Mouse (Mus musculus): ENCODE data around the gene Epn3. TPM values are rescaled to one million over a fixed set of nuclear protein-coding genes. Genes with fewer than 3 reads are reported as not detected.

Gene Epn3
- polyA plus RNA-seq, 1 experiment: 0.05 TPM

DNA sequence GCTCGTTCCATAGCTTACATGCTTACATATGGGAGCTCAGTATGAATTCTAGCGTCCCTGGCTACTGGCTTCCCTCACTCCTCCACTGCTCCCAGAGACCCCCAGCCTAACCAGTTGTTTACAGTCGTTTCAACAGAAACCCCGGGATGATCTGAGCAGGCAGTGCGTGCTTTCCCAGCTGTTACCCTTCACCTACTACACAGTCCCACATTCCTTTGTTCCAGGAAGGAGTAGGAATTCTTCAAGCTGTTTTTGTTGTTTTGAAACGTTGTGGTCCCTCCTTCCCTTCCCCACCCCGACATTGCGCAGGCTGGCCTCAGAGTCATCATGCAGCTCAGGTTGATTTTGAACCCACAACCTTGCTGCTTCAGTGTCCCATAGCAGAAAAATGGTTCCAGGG, 588 bp upstream of the Epn3 start:
- TF ChIP-seq CEBPB (IDR thresholded peaks at IDR 0.05; ENCODE audit: insufficient read depth, poor library complexity, severe bottlenecking): no peak
- TF ChIP-seq TCF3 (IDR thresholded peaks at IDR 0.05; ENCODE audit: insufficient read length, low read depth): no peak
- TF ChIP-seq SRF (IDR thresholded peaks at IDR 0.05; ENCODE audit: control insufficient read depth, insufficient read length, low read depth): no peak
- H3K36me3 ChIP-seq (ENCODE audit: control insufficient read depth, insufficient read depth): no peaks in the 10 kb centered on the region
- no peak overlapping the region for H3ac ChIP-seq (ENCODE audit: control insufficient read depth, insufficient read length)
- H3K4me3 ChIP-seq: no peak overlapping the region
- H3K27me3 ChIP-seq (ENCODE audit: control insufficient read depth, insufficient read depth, insufficient read length): peaks cover 6% of the 10 kb centered on the region
- no peak overlapping the region for H3K4me2 ChIP-seq (ENCODE audit: low read depth)
- no peaks in the 10 kb centered on the region for H3K79me2 ChIP-seq (ENCODE audit: control insufficient read depth, insufficient read depth)

DNA sequence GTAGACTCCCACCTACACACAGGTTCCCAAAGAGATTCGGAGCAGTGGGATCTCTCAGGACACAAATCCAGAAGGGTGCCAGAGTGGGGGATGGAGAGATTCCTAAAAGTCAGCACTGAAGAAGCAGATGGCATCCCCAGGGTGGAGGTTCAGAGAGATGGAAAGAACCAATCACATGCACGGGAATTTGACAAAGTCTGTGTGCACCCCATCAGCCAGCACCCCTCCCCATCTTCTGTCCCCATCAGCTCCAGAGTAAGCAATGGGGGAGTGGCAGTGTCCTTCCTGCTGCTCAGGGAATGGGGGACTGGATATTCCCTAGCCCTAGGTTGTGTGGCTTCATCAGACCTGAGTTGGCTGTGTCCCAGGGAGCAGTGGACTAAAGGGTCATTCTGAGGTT, 739 bp downstream of the Epn3 start:
- TF ChIP-seq TCF12 (IDR thresholded peaks at IDR 0.05; ENCODE audit: insufficient read depth, poor library complexity, severe bottlenecking): no peak
- no peak for TF ChIP-seq E2F4 (IDR thresholded peaks at IDR 0.05; ENCODE audit: insufficient read depth)
- no peak for TF ChIP-seq CEBPB (IDR thresholded peaks at IDR 0.05; ENCODE audit: insufficient read depth, poor library complexity, severe bottlenecking)
- no peak for TF ChIP-seq MAX (IDR thresholded peaks at IDR 0.05; ENCODE audit: low read depth)
- TF ChIP-seq TCF3 (IDR thresholded peaks at IDR 0.05; ENCODE audit: insufficient read length, low read depth): no peak
- no peak for TF ChIP-seq POLR2A (IDR thresholded peaks at IDR 0.05; ENCODE audit: insufficient read length, low read depth)
- TF ChIP-seq SRF (IDR thresholded peaks at IDR 0.05; ENCODE audit: control insufficient read depth, insufficient read length, low read depth): no peak
- H3K27me3 ChIP-seq (ENCODE audit: control insufficient read depth, insufficient read depth, insufficient read length): peaks cover 6% of the 10 kb centered on the region
- H3K4me3 ChIP-seq: no peak overlapping the region
- H3K79me2 ChIP-seq (ENCODE audit: control insufficient read depth, insufficient read depth): no peaks in the 10 kb centered on the region
- no peak overlapping the region for H3ac ChIP-seq (ENCODE audit: control insufficient read depth, insufficient read length)
- H3K4me2 ChIP-seq (ENCODE audit: low read depth): no peak overlapping the region
- no peaks in the 10 kb centered on the region for H3K36me3 ChIP-seq (ENCODE audit: control insufficient read depth, insufficient read depth)

DNA sequence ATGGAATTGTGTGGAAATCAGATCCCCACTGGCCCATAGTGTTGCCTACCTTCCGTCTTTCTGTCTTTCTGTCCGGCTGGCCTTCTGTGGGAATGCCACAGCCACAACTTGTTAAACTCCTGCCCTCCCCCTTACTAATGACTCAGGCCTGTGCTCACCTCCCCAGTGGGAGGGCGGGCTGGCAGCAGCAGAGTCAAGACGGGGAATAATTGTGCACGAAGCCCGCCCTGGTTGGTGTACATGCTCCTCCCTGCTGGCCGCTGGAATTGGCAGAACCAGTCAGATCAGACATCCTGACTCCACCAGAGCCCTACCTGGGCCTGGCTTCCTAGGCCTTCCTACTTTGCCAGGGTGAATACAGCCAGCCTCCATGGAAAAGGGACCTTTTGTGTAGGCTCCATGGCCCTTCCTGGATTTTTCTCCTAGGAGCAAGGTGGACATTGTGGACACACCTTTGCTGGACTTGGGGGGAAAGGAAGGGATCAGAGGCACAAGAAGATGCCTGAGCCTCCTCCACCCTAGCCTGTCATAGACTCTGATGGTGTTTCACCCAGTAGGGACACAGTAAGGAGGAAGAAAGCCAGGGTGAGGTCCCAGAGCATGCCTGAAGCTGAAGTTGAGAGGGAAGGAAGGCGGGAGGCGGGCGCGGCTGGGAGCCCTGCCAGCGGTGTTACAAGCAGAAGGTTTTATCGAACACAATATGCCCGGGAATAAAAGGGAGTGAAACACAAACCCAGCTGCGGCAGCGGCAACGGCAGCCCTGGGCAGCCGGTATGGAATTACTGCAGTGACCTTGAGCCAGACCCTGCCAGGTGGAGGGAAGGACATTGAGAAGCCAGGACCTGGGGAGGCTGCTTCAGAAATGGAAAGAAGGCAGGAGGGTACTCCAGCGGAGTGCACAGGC, 1.4 kb downstream of the Epn3 start:
- no peak overlapping the region for H3ac ChIP-seq (ENCODE audit: control insufficient read depth, insufficient read length)
- no peak overlapping the region for H3K4me3 ChIP-seq
- peak overlapping the region; percentile 46 for H3K4me2 ChIP-seq (ENCODE audit: low read depth)
- H3K36me3 ChIP-seq (ENCODE audit: control insufficient read depth, insufficient read depth): no peaks in the 10 kb centered on the region
- H3K27me3 ChIP-seq (ENCODE audit: control insufficient read depth, insufficient read depth, insufficient read length): peaks cover 13% of the 10 kb centered on the region
- TF ChIP-seq REST (IDR thresholded peaks at IDR 0.05; ENCODE audit: insufficient read depth, insufficient read length) (no peak), POLR2AphosphoS2 (IDR thresholded peaks at IDR 0.05; ENCODE audit: insufficient read length, low read depth) (no peak), MAX (IDR thresholded peaks at IDR 0.05; ENCODE audit: low read depth) (no peak), MYOG (IDR thresholded peaks at IDR 0.05; ENCODE audit: control insufficient read depth in 1 of 3, insufficient read depth in 1 of 3, insufficient read length in 2 of 3, low read depth in 2 of 3) (no peak), E2F4 (IDR thresholded peaks at IDR 0.05; ENCODE audit: insufficient read depth) (no peak), TCF3 (IDR thresholded peaks at IDR 0.05; ENCODE audit: insufficient read length, low read depth) (no peak), POLR2A (IDR thresholded peaks at IDR 0.05; ENCODE audit: insufficient read length, low read depth) (no peak), CEBPB (IDR thresholded peaks at IDR 0.05; ENCODE audit: insufficient read depth, poor library complexity, severe bottlenecking) (no peak), MYOD1 (IDR thresholded peaks at IDR 0.05; ENCODE audit: control insufficient read depth in 1 of 3, insufficient read length in 2 of 3, low read depth in 2 of 3) (no peak), SRF (IDR thresholded peaks at IDR 0.05; ENCODE audit: control insufficient read depth, insufficient read length, low read depth) (no peak), USF1 (IDR thresholded peaks at IDR 0.05; ENCODE audit: low read depth) (no peak), TCF12 (IDR thresholded peaks at IDR 0.05; ENCODE audit: insufficient read depth, poor library complexity, severe bottlenecking) (no peak)
- H3K79me2 ChIP-seq (ENCODE audit: control insufficient read depth, insufficient read depth): no peaks in the 10 kb centered on the region

DNA sequence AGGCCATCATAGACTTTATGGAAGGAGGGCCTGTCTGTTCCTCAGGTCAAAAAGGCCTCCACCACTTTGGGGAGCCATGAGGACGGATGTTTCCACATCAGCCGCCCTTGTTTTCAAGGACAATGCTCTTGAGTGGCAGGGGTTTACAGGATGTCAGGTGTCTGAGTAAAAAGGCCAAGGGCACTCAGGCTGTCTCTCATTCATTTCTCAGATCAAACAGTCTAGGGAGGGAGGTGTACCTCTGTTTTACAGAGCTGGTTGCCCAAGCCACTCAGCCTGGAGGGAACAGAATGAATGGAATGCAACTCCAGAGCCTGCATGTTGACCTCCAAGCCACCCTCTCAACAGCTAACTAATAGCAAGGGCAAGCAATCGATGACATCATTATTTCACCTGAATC, 4.4 kb downstream of the Epn3 start:
- H3K36me3 ChIP-seq (ENCODE audit: control insufficient read depth, insufficient read depth): no peaks in the 10 kb centered on the region
- H3K4me2 ChIP-seq (ENCODE audit: low read depth): no peak overlapping the region
- no peak for TF ChIP-seq POLR2A (IDR thresholded peaks at IDR 0.05; ENCODE audit: insufficient read length, low read depth)
- TF ChIP-seq REST (IDR thresholded peaks at IDR 0.05; ENCODE audit: insufficient read depth, insufficient read length): no peak
- TF ChIP-seq USF1 (IDR thresholded peaks at IDR 0.05; ENCODE audit: low read depth): no peak
- no peak for TF ChIP-seq SRF (IDR thresholded peaks at IDR 0.05; ENCODE audit: control insufficient read depth, insufficient read length, low read depth)
- TF ChIP-seq TCF3 (IDR thresholded peaks at IDR 0.05; ENCODE audit: insufficient read length, low read depth): no peak
- TF ChIP-seq E2F4 (IDR thresholded peaks at IDR 0.05; ENCODE audit: insufficient read depth): no peak
- no peak overlapping the region for H3ac ChIP-seq (ENCODE audit: control insufficient read depth, insufficient read length)
- H3K79me2 ChIP-seq (ENCODE audit: control insufficient read depth, insufficient read depth): no peaks in the 10 kb centered on the region
- no peak overlapping the region for H3K4me3 ChIP-seq
- peaks cover 21% of the 10 kb centered on the region for H3K27me3 ChIP-seq (ENCODE audit: control insufficient read depth, insufficient read depth, insufficient read length)

DNA sequence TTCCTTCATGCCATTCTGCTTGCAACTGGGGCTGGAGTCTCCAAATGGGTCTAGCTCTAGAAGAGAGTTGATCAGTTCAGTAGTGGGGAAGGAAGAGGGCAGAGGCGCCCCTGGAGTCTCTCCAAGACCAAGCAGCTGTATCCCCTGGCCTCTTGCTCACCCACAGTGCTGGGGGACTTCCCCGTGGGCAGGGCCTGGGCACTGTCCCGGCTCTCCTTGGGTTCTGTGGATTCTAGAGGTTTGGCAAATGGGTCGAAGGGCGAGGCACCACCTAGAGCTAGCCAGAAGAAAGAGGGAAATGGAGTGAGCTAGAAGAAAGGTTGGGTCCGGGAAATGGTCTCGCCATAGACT, 8.1 kb downstream of the Epn3 start:
- Histone ChIP-seq H3K4me2 (ENCODE audit: low read depth) (no peak overlapping the region), H3K27me3 (ENCODE audit: control insufficient read depth, insufficient read depth, insufficient read length) (peaks cover 20% of the 10 kb centered on the region), H3K79me2 (ENCODE audit: control insufficient read depth, insufficient read depth) (no peaks in the 10 kb centered on the region), H3ac (ENCODE audit: control insufficient read depth, insufficient read length) (no peak overlapping the region), H3K4me3 (no peak overlapping the region), H3K36me3 (ENCODE audit: control insufficient read depth, insufficient read depth) (no peaks in the 10 kb centered on the region)
- TF ChIP-seq MAX (IDR thresholded peaks at IDR 0.05; ENCODE audit: low read depth) (no peak), REST (IDR thresholded peaks at IDR 0.05; ENCODE audit: insufficient read depth, insufficient read length) (no peak), POLR2A (IDR thresholded peaks at IDR 0.05; ENCODE audit: insufficient read length, low read depth) (no peak), POLR2AphosphoS2 (IDR thresholded peaks at IDR 0.05; ENCODE audit: insufficient read length, low read depth) (no peak), MYOD1 (IDR thresholded peaks at IDR 0.05; ENCODE audit: control insufficient read depth in 1 of 3, insufficient read length in 2 of 3, low read depth in 2 of 3) (no peak), MYOG (IDR thresholded peaks at IDR 0.05; ENCODE audit: control insufficient read depth in 1 of 3, insufficient read depth in 1 of 3, insufficient read length in 2 of 3, low read depth in 2 of 3) (no peak), SRF (IDR thresholded peaks at IDR 0.05; ENCODE audit: control insufficient read depth, insufficient read length, low read depth) (no peak), USF1 (IDR thresholded peaks at IDR 0.05; ENCODE audit: low read depth) (no peak), TCF12 (IDR thresholded peaks at IDR 0.05; ENCODE audit: insufficient read depth, poor library complexity, severe bottlenecking) (no peak), E2F4 (IDR thresholded peaks at IDR 0.05; ENCODE audit: insufficient read depth) (no peak), TCF3 (IDR thresholded peaks at IDR 0.05; ENCODE audit: insufficient read length, low read depth) (no peak), CEBPB (IDR thresholded peaks at IDR 0.05; ENCODE audit: insufficient read depth, poor library complexity, severe bottlenecking) (no peak)

Data from myocyte (in vitro differentiated cells).